Mouse (Mus musculus) spleen, adult 2 months (tissue): ENCODE data around the gene Kcnd3.

ENCODE experiments used
- CTCF ChIP-seq: fragments of 200-500 bp; IDR thresholded peaks from 2 replicates; pipeline ENCODE4 v1.5.1; 2011; ENCODE audit warnings: mild to moderate bottlenecking, inconsistent platforms; ENCODE audit not compliant: insufficient read depth, insufficient read length, insufficient replicate concordance; ENCODE audit errors: extremely low read depth
- POLR2A ChIP-seq: fragments of 200-500 bp; IDR thresholded peaks from 2 replicates; pipeline ENCODE4 v1.6.1; 2011; ENCODE audit warnings: low read depth, low read length, inconsistent platforms

DNA sequence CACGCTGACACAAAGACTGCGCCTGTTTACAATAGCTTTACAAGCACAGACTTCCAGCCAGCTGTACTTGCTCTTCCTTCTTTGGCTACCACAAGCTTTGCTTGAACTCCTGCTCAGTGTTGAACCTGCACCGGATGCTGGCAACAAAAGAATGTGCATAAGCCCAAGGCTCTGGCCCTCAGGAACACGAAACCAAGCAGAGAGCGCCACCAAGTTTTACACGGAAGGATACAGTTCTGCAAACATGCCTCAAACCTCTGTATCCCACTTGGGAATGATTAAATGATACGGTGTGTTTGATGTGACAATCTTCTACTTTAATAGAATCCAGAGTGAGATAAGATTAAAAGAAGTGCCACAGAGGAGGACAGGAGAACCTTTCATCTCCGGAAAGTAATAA, 210.9 kb downstream of the Kcnd3 start:
- TF ChIP-seq CTCF (no peak), POLR2A (no peak)
